Mouse (Mus musculus): ENCODE measurements at regions not wholly inside any gene's neighbourhood (a gene's known extent, or its start where the extent isn't known, plus 50 kb on each side); places are given as distances from the start of the nearest gene placed in this dataset.

- ATAC-seq, result no peak
- peaks cover 2% of the 10 kb centered on the region; the same call in 1 of the 2 replicates for H3K4me1 ChIP-seq (ENCODE audit: control insufficient read depth, insufficient read depth, low read length)
- no peak overlapping the region for H3K27ac ChIP-seq (ENCODE audit: low read length)
- H3K4me2 ChIP-seq (ENCODE audit: low read length), result no peak overlapping the region
- H3K9me3 ChIP-seq (replicated peaks; ENCODE audit: control insufficient read depth, low read length, poor library complexity, severe bottlenecking), result no peaks in the 10 kb centered on the region
- H3K4me3 ChIP-seq (ENCODE audit: low read depth, low read length), result no peak overlapping the region
- 93% methylated on average over 2 of the region's 2 CpGs for WGBS
- no peaks in the 10 kb centered on the region for H3K36me3 ChIP-seq (ENCODE audit: control insufficient read depth, insufficient read depth, low read length)
- no peaks in the 10 kb centered on the region for H3K27me3 ChIP-seq (ENCODE audit: control insufficient read depth, insufficient read depth, low read depth, low read length)
- no peak overlapping the region for H3K9ac ChIP-seq (ENCODE audit: low read depth, low read length)
Observed at GRCm38 (mm10) chr16:70073740-70074139, 210.2 kb upstream of the Speer2 start.

- no peaks in the 10 kb centered on the region for H3K27me3 ChIP-seq (ENCODE audit: control insufficient read depth, insufficient read depth, low read depth, low read length)
- no peak overlapping the region for H3K4me3 ChIP-seq (ENCODE audit: low read depth, low read length)
- peaks cover 3% of the 10 kb centered on the region; the same call in 1 of the 2 replicates for H3K4me1 ChIP-seq (ENCODE audit: control insufficient read depth, insufficient read depth, low read length)
- H3K27ac ChIP-seq (ENCODE audit: low read length), result no peak overlapping the region
- H3K9ac ChIP-seq (ENCODE audit: low read depth, low read length), result no peak overlapping the region
- no peak overlapping the region for H3K4me2 ChIP-seq (ENCODE audit: low read length)
- H3K36me3 ChIP-seq (ENCODE audit: control insufficient read depth, insufficient read depth, low read length), result no peaks in the 10 kb centered on the region
- no peaks in the 10 kb centered on the region for H3K9me3 ChIP-seq (replicated peaks; ENCODE audit: control insufficient read depth, low read length, poor library complexity, severe bottlenecking)
- 81% methylated on average over 10 of the region's 10 CpGs for WGBS
- no peak for ATAC-seq
Observed at GRCm38 (mm10) chr16:70079497-70079896, 216.0 kb upstream of the Speer2 start.

- Histone ChIP-seq H3K4me1 (ENCODE audit: control insufficient read depth, insufficient read depth, low read length) (peaks cover 4% of the 10 kb centered on the region), H3K36me3 (ENCODE audit: control insufficient read depth, insufficient read depth, low read length) (no peaks in the 10 kb centered on the region), H3K27ac (ENCODE audit: low read length) (no peak overlapping the region), H3K4me2 (ENCODE audit: low read length) (no peak overlapping the region), H3K4me3 (ENCODE audit: low read depth, low read length) (no peak overlapping the region), H3K9me3 (replicated peaks; ENCODE audit: control insufficient read depth, low read length, poor library complexity, severe bottlenecking) (no peaks in the 10 kb centered on the region), H3K9ac (ENCODE audit: low read depth, low read length) (no peak overlapping the region), H3K27me3 (ENCODE audit: control insufficient read depth, insufficient read depth, low read depth, low read length) (no peaks in the 10 kb centered on the region)
- no peak for ATAC-seq
- WGBS, result 69% methylated on average over 4 of the region's 4 CpGs
Observed at GRCm38 (mm10) chr16:70091291-70091690, 222.5 kb upstream of the Gbe1 start.

- H3K27me3 ChIP-seq (ENCODE audit: control insufficient read depth, insufficient read depth, low read depth, low read length), result no peaks in the 10 kb centered on the region
- WGBS, result 78% methylated on average over 5 of the region's 5 CpGs
- H3K4me3 ChIP-seq (ENCODE audit: low read depth, low read length), result no peak overlapping the region
- H3K9me3 ChIP-seq (replicated peaks; ENCODE audit: control insufficient read depth, low read length, poor library complexity, severe bottlenecking), result no peaks in the 10 kb centered on the region
- no peak overlapping the region for H3K4me2 ChIP-seq (ENCODE audit: low read length)
- H3K36me3 ChIP-seq (ENCODE audit: control insufficient read depth, insufficient read depth, low read length), result no peaks in the 10 kb centered on the region
- no peak overlapping the region for H3K27ac ChIP-seq (ENCODE audit: low read length)
- H3K9ac ChIP-seq (ENCODE audit: low read depth, low read length), result no peak overlapping the region
- ATAC-seq, result no peak
- H3K4me1 ChIP-seq (ENCODE audit: control insufficient read depth, insufficient read depth, low read length), result peaks cover 4% of the 10 kb centered on the region
Observed at GRCm38 (mm10) chr16:70091963-70092362, 221.8 kb upstream of the Gbe1 start.

- ATAC-seq, result peak; percentile 79
- no peak overlapping the region for H3K4me3 ChIP-seq (ENCODE audit: low read depth, low read length)
- no peaks in the 10 kb centered on the region for H3K36me3 ChIP-seq (ENCODE audit: control insufficient read depth, insufficient read depth, low read length)
- no peaks in the 10 kb centered on the region for H3K27me3 ChIP-seq (ENCODE audit: control insufficient read depth, insufficient read depth, low read depth, low read length)
- no peak overlapping the region for H3K9ac ChIP-seq (ENCODE audit: low read depth, low read length)
- WGBS, result 23% methylated on average over 3 of the region's 3 CpGs
- peaks cover 4% of the 10 kb centered on the region for H3K4me1 ChIP-seq (ENCODE audit: control insufficient read depth, insufficient read depth, low read length)
- H3K4me2 ChIP-seq (ENCODE audit: low read length), result no peak overlapping the region
- no peaks in the 10 kb centered on the region for H3K9me3 ChIP-seq (replicated peaks; ENCODE audit: control insufficient read depth, low read length, poor library complexity, severe bottlenecking)
- H3K27ac ChIP-seq (ENCODE audit: low read length), result no peak overlapping the region
Observed at GRCm38 (mm10) chr16:70093224-70093623, 220.5 kb upstream of the Gbe1 start.

GRCm38 (mm10) chr16:70095221-70095620 is 218.5 kb upstream of the Gbe1 start:
- Histone ChIP-seq H3K4me3 (ENCODE audit: low read depth, low read length) (no peak overlapping the region), H3K4me1 (ENCODE audit: control insufficient read depth, insufficient read depth, low read length) (peaks cover 4% of the 10 kb centered on the region), H3K27me3 (ENCODE audit: control insufficient read depth, insufficient read depth, low read depth, low read length) (no peaks in the 10 kb centered on the region), H3K9ac (ENCODE audit: low read depth, low read length) (no peak overlapping the region), H3K9me3 (replicated peaks; ENCODE audit: control insufficient read depth, low read length, poor library complexity, severe bottlenecking) (no peaks in the 10 kb centered on the region), H3K36me3 (ENCODE audit: control insufficient read depth, insufficient read depth, low read length) (no peaks in the 10 kb centered on the region), H3K4me2 (ENCODE audit: low read length) (no peak overlapping the region), H3K27ac (ENCODE audit: low read length) (no peak overlapping the region)
- WGBS, result 97% methylated on average over 2 of the region's 2 CpGs
- ATAC-seq, result no peak

- Histone ChIP-seq H3K9me3 (replicated peaks; ENCODE audit: control insufficient read depth, low read length, poor library complexity, severe bottlenecking) (no peaks in the 10 kb centered on the region), H3K4me3 (ENCODE audit: low read depth, low read length) (no peak overlapping the region), H3K9ac (ENCODE audit: low read depth, low read length) (no peak overlapping the region), H3K4me2 (ENCODE audit: low read length) (no peak overlapping the region), H3K27ac (ENCODE audit: low read length) (no peak overlapping the region), H3K36me3 (ENCODE audit: control insufficient read depth, insufficient read depth, low read length) (no peaks in the 10 kb centered on the region), H3K4me1 (ENCODE audit: control insufficient read depth, insufficient read depth, low read length) (no peaks in the 10 kb centered on the region), H3K27me3 (ENCODE audit: control insufficient read depth, insufficient read depth, low read depth, low read length) (no peaks in the 10 kb centered on the region)
- no peak for ATAC-seq
- WGBS, result 53% methylated on average over 6 of the region's 6 CpGs
Observed at GRCm38 (mm10) chr16:70103791-70104378, 209.9 kb upstream of the Gbe1 start.

GRCm38 (mm10) chr16:70141466-70141865 is 172.3 kb upstream of the Gbe1 start:
- no peak for ATAC-seq
- Histone ChIP-seq H3K4me1 (ENCODE audit: control insufficient read depth, insufficient read depth, low read length) (no peaks in the 10 kb centered on the region), H3K9ac (ENCODE audit: low read depth, low read length) (no peak overlapping the region), H3K9me3 (replicated peaks; ENCODE audit: control insufficient read depth, low read length, poor library complexity, severe bottlenecking) (no peaks in the 10 kb centered on the region), H3K36me3 (ENCODE audit: control insufficient read depth, insufficient read depth, low read length) (no peaks in the 10 kb centered on the region), H3K4me2 (ENCODE audit: low read length) (no peak overlapping the region), H3K4me3 (ENCODE audit: low read depth, low read length) (no peak overlapping the region), H3K27me3 (ENCODE audit: control insufficient read depth, insufficient read depth, low read depth, low read length) (no peaks in the 10 kb centered on the region), H3K27ac (ENCODE audit: low read length) (no peak overlapping the region)
- WGBS, result 42% methylated on average over 3 of the region's 3 CpGs

- 26% methylated on average over 10 of the region's 10 CpGs for WGBS
- Histone ChIP-seq H3K4me1 (ENCODE audit: control insufficient read depth, insufficient read depth, low read length) (peaks cover 10% of the 10 kb centered on the region), H3K27ac (ENCODE audit: low read length) (peak overlapping the region; percentile 20; the same call in 1 of the 2 replicates), H3K9ac (ENCODE audit: low read depth, low read length) (no peak overlapping the region), H3K36me3 (ENCODE audit: control insufficient read depth, insufficient read depth, low read length) (no peaks in the 10 kb centered on the region), H3K4me2 (ENCODE audit: low read length) (no peak overlapping the region), H3K9me3 (replicated peaks; ENCODE audit: control insufficient read depth, low read length, poor library complexity, severe bottlenecking) (no peaks in the 10 kb centered on the region), H3K4me3 (ENCODE audit: low read depth, low read length) (no peak overlapping the region), H3K27me3 (ENCODE audit: control insufficient read depth, insufficient read depth, low read depth, low read length) (no peaks in the 10 kb centered on the region)
- 0 out of 2 replicates have a peak, but pooled peaks have one; percentile 48 for ATAC-seq
Observed at GRCm38 (mm10) chr16:70147673-70148359, 165.9 kb upstream of the Gbe1 start.
